Mouse (Mus musculus): ENCODE results near the gene Mmp15. TPM values are rescaled to one million over a fixed set of nuclear protein-coding genes. Genes with fewer than 3 reads are reported as not detected.
A peak's percentile ranks its signal among the peaks of the same experiment; 100 is the strongest.
"Not testable (repeated sequence)": the region's sequence is repeated elsewhere in the genome, so short reads cannot be mapped to it uniquely, and the experiment has no call there.

Gene Mmp15
- total RNA-seq, 2 experiments from 2014 or later: 16.8 to 17.8 TPM

DNA sequence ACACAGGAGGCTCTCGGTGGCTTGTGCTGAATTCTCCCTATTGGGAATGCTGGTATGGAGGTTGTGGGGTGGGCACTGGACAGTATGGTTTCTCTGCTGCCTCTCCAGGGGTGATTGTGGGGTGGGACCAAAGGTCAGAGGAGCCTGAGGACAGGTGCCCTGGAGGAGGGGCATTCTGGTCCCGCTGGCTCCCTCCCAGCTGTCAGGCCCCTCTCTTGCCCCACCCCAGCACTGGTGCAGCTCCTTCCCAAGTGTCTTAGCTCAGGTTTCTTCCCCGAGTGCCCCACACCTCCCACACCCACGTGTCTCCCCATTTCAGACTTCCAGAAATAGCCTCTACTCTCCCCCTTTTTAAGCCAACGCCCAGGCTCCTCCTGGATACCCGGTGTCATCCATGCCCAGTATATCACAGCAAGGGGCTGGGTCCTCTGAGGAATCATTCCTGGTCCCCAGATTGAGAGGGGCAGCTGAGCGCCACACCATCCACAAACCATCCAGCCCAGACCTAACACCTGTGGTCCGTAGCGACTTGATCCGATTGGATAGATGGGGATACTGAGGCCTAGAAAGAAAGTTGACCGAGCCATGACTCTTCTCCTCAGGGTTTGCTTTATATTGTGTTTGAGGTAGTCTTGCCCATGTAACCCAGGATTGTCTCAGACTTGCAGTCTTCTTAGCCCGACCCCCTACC, 24.4 kb downstream of the Mmp15 start:
- DNase-seq (ENCODE audit: low spot score): peak; percentile 39

DNA sequence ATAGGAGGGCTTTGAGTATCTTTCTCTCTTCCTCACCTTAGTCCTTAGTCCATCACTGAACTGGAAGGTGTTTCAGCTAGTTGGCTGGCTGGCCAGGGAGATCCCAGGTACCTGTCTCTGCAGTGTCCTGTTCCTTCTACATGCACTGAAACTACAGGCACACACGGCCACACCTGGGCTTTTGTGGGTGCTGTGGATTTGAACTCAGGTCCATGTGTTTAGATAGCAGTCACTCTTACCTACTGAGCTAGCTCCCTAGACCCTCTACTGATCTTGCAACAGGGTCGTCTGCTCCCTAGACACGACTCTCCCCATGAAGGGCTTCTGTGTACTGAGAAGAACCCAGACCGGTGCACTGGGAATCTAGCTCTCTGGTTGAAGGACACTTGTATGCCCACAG, 25.0 kb downstream of the Mmp15 start:
- no peak for DNase-seq (ENCODE audit: low spot score)

DNA sequence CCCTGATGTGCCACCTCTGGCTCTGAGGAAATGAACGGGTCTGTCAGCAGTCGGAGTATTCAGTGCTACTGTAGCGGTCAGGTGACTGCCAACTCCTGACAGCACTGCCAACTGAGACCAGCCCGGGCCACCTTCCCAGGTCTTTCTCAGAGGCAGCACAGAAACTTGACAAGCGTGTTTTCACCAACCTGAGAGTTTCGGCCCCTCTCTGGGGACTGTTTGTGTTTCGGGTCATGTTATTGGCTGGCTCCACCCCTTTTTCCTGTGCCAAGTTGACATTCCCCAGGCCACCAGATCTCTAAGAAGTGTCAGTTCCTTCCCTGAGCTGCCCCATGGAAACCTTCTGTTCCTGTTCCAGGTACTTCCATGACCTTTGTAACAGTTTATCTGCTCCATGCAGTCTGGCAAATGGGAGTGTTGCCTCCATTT, 25.8 kb downstream of the Mmp15 start:
- DNase-seq (ENCODE audit: low spot score): peak; percentile 83

DNA sequence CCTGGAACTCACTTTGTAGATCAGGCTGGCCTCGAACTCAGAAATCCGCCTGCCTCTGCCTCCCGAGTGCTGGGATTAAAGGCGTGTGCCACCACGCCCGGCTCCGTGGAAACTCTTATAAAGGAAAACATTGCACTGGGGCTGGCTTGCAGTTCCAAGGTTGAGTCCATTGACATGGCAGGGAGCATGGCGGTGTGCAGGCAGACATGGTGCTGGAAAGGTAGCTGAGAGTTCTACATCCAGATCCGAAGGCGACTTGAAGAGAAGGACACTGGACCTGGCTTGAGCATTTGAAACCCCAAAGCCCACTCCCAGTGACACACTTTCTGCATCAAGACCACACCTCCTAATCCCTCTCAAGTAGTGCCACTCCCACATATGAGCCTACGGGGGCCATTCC, 26.9 kb downstream of the Mmp15 start:
- not testable (repeated sequence) for DNase-seq (ENCODE audit: low spot score)

DNA sequence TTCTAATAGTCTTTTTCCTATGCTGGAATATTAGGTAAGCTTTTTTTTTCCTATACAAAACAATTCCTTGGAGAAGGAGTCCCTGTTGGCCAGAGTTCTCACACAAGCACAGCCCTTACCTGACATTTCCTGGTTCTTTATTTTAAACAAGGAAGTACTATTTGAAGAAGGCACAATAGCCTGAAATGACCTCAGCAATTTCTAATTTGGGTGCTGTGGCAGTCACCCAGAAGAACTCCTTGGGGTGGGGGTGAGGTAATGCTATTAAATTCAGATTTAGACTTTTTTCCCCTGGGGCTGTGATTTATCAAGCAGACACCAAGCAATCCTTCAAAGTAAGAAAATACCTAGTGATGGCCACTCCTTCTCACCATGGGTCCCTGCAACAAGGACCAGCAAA, 28.9 kb downstream of the Mmp15 start:
- DNase-seq (ENCODE audit: low spot score): peak; percentile 43

DNA sequence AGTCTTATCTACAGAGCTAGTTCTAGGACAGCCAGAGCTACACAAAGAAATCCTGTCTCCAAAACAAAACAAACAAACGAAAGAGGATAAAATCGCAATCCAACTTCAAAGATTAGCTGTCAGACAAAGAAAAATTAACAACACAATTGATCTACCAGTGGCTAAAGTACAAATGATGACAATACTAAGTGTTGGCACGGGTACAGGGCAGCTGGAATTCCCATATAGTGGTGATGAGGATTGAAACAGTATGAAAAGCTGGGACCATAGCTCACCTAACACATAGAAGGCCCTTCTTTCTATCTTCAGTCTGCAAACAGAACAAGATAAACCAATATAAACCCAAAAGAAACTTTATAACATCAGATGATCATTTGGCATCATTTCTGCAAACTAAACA, 29.5 kb downstream of the Mmp15 start:
- no peak for DNase-seq (ENCODE audit: low spot score)

DNA sequence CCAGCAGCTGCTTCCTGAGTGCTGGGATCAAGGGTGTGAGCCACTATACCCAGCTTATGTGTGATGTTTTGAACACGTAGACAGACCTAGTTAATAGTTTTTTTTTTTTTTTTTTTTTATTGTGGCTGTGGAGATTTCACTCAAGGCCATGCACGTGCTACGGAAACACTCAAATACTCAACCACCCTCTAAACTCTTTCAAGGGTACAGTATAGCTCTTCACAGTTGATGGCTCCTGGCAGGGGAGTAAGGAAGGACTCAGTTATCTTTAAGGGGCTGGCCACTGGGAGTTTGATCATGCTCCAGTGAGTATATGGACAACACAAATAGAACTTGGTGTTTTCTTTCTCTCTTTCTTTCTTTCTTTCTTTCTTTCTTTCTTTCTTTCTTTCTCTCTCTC, 32.4 kb downstream of the Mmp15 start:
- DNase-seq (ENCODE audit: low spot score): no peak

DNA sequence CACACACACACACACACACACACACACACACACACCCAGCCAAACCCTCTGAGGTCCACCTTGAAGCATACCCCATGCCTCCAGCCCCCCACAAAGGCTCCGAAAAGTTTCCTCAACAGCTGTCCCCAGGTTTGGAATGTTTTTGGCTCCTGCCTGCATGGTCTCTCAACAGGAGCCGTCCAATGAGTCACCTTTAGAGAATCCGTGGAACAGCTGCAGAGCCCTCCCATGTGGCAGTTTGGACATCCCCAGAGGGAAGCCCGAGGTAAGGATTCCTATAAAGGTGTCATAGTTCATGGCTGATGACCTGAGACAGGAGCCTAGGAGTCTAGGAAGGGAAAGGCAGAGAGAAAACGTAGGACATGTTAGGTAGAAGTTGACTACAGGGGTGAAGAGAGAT, 34.0 kb downstream of the Mmp15 start:
- no peak for DNase-seq (ENCODE audit: low spot score)

DNA sequence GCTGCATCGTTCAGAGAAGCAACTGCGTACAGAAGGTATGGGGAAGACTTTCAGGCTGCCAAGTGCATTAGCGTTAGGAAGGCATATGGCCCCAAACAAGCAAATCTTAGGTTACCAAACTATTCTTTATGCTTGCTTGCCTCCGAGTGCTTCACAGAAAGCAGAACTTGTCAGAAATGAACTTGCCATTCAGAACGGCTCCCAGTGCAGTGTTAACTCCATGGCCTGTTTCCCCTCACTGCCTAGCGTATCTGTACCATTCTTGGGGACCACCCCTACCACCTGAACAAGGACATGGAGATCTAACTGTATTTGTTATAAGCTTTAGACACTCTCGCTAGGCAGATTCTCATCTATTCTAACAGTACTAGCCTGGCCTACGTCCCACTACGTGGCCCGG, 35.2 kb downstream of the Mmp15 start:
- no peak for DNase-seq (ENCODE audit: low spot score)

DNA sequence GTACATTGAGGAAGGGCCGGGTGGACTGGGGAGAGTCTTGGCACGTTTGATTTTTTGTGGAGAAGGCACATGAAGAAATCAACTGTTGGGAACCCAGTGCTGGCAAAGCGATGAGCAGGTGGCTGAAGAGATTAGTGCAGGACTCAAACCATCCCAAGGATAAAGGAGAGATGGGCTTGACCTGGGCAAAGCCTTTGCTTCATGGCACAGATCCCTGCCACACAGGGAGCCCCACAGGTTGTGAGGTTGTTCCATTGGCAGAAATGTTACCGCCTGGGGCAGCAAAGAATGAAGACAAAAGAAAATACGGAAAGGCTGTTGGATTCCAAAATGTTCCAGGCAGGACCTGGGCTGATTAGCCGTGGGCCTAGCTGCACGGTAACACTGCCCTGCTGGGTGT, 35.9 kb downstream of the Mmp15 start:
- no peak for DNase-seq (ENCODE audit: low spot score)

DNA sequence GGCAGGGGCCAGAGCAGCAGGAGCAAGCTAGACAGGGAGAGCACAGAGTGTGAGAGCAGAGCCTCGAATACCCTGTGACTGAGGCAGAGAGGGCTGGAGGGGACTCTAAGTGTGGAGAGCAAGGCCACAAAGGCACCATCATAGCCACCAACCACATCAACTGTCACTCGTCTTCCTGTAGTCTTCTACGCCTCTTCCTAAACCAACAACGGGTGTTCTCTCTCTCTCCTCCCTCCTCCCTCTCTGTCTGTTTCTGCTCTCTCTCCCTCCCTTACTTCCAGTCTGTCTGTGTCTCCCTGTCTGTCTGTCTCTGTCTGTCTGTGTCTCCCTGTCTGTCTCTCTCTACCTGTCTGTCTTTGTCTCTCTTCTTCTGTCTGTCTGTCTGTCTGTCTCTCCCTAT, 38.2 kb downstream of the Mmp15 start:
- DNase-seq (ENCODE audit: low spot score): no peak

DNA sequence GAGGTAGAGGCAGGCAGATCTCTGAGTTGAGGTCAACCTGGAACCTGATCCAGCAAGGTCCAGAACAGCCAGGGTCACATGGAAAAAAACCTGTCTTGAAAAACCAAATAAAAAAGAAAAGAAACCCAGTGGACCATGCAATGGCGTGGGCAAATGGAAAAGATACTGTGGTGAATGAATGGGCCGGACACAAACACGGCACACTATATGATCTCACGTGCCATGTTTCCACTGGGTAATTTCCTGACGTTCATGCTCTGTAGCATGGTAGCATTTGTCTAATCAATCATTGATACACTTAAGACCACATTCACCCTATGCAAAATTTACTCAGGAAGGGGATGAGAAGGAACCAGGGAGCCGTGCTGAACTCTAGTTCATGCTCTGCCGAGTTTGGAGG, 39.0 kb downstream of the Mmp15 start:
- no peak for DNase-seq (ENCODE audit: low spot score)

DNA sequence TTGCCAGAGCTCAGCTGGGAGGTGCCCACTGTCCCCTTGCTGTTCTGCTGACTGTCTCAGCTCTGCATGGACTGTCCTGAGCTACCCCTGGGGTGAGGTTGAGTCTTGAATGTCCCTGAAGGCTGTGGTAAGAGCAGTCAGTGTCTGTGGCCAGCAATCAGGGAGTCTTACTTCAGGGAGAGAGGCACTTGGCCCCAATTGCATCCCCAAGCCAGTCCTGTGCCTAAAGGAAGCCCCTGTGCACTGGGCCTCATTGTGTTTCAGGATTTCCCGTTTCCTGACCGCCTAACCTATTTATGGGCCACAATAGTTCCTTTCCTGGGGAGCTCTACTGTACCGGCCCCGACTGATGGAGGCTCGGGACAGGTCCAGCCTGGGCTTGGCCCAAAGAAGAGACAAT, 40.5 kb downstream of the Mmp15 start:
- DNase-seq (ENCODE audit: low spot score): no peak

DNA sequence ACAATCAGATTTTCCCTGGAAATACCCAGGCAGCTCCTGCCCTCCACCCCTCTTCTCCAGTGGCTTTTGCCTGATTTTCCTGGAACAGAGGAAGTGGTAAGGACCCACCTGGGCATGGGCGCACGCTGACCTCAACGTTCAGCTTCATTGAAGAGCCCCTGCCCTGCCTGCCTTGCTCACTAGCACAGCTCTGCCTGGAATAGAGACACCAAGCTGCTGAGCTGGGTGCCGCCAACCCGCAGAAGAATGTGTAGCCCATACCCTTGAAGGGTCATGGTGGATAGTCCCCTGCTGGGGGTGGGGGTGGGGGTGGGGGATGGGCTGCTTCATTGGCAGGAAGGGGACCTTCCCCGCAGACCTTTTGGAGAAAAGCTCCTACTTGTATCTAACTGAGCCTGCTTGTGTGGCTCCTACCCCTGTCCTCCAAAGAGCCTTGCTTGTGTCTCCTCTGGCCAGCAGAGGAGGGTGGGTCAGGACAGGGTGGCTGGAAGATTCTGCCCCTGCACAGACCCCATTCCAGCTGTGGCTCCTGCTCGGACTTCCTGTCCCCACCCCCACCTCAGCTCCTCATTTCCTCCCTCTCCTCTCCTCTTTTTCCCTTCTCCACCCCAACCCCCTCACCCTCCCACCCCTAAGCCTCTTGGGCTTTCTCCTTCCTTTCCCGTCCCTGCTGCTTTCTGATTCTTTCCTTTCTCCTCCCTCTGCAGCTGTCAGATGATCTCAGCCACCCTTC, 43.3 kb downstream of the Mmp15 start:
- no peak for DNase-seq (ENCODE audit: low spot score)

DNA sequence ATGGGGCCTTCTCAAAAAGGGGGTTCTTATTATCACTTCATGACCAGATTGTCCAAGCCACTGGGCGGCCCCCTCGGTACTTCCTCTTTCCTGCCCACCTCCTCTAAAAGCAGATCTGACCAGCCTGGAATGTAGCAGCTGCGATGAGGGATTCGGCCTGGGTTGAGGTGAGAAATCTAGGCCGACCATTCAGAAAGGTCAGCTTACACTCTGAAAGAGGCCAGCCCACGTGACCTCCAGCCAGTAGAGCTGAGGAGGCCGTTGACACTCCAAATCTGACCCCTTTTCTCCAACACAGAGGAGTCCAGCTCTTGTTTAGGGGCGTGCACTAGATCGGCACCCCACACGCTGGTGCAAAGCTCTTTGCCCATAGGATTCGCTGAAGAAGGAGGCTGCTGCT, 44.7 kb downstream of the Mmp15 start:
- DNase-seq (ENCODE audit: low spot score): no peak

DNA sequence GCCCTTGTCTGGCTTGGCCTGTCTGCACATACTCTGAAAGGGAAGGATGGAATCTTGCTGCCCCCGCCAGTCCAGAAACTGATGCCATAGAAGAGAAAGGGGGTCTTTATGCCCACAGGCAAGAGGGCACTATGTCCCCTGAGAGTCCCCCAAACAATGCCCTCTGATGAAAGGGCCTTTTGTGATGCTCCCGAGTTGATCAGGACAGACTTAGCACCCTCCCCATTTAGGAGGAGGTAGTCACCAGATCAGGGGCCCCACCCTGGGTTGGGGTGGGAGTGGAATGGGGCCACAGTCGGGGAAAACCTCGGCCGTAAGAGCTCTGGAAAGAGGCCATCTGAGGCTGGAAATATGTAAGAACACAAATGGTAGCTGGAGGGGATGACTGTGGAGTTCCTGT, 45.1 kb downstream of the Mmp15 start:
- no peak for DNase-seq (ENCODE audit: low spot score)

DNA sequence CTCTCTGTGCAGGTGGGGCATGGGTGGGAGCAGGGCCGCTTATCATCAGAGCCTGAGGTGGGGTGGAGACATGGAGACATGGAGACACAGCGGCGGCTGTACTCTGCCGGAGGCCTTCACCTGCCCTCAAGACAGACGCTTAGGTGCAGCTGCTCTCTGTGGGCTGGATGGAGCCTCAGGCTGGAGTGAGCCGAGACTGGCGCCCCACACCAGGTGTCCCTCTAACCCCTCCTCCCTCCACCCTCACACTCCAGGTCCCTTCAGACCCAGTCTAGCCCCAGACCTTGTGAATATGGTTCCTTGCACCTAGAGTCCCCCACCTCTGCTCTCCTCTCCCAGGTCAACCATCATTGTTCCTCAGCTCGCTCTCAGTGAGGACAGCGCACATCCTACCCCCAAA, 47.1 kb downstream of the Mmp15 start:
- no peak for DNase-seq (ENCODE audit: low spot score)

DNA sequence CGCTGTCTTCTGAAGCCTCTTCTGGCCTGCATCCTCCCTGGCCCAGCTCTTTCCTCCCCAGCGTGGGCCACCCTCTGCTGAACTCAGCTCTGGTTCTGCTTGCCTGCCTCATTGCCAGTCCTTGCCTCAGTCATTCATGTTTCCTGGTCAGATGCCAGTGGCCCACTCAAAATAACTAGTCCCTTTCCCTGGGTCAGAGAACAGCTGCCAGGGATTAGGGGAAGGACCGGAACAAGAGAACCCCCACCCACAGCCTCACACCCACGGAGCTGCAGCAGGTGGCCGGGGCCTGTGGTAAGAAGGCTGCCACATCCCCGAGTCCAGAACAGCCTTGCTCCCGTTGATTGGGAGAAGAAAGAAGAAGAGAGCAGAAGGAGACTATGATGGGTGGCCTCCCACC, 49.0 kb downstream of the Mmp15 start:
- DNase-seq (ENCODE audit: low spot score): no peak

DNA sequence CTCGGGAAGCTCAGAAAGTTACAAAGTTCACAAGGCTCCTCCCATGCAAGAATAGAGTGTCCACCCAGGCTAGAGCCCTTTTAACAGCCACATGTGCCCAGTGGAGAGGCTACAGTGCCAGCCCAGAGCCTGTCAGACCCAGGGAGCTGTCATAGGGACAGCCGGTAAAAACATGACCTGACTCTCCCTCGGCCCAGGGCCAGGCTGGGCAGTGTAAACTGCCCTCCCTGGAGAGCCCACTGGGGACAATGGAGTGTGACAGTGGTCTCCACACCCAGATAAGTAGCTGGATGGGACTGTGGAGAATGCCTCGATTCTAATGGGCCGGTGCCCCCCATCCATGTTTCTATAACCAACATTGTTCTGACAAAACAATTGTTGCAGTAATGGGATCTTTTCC, 57.5 kb downstream of the Mmp15 start:
- no peak for DNase-seq (ENCODE audit: low spot score)

DNA sequence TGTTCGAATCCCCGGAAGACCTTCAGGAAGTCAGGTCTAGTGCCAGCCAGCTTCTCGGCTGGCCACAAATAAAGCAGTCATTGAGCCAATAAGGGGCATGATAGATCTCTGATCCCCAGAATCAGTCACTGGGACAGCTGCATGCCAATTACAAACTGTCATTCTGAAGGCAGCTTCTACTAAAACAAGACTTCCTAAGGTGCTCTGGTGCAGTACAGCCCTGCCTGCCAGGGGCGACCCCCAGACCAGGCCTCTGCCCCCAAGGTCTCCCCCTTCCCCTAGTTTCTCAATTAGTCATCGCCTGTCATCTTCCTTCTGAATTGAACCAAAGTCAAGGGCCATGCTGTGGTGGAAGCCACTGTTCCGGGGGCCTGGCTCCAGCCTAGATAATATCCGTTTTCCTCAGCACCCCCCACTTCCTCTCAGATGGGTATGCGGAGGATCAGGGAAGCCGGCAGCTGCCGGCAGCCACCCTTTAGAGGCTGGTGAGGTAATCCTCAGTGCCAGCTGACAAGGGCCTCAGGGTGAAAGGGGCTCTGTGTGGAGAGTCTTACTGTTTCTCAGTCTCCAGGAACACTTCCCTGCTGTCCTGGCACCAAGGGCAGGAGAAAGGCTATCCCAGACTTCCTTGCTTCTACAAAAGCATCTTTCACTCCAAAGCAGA, 59.4 kb downstream of the Mmp15 start:
- no peak for DNase-seq (ENCODE audit: low spot score)

DNA sequence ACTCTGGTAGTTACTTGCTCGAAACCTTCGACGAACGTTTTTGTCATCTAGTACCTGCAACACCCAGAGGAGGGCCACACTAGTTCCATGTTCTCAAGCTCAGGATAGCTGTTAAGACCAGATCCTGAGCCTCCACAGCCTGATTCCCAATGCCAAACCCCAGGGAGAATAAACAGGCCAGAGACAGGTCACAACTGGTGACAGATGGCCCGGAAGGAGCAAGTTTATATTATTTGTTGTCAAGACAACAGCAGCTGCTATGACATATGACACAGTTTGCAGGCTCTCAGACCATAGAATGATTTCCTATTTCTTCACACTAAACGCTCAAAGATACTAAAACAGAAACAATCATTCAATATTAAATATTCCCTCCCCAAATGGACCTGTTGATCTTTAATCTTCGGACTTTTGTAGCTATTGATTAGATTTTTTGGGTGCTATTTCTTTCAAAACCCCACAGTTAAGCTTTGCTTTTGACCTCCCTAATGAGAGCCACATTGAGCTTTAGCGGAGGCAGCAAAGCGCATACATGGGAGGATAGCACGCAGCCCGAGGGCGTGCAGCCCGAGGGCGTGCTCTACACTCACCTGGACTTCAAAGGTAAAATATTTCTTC, 70.2 kb downstream of the Mmp15 start:
- DNase-seq (ENCODE audit: low spot score): no peak

All from gastrocnemius, adult 18-20 months (tissue).